Mouse (Mus musculus) urinary bladder, postnatal 36 days (tissue): Measurements from ENCODE around the gene Col11a2.

Experiments used
- DNase-seq, 2 experiments: peaks; one replicate each; pipeline ENCODE4 v3.0.0; 2022; ENCODE audit warnings: low spot score in 2 of 2, mixed read lengths in 1 of 2

Col11a2 gene

DNA sequence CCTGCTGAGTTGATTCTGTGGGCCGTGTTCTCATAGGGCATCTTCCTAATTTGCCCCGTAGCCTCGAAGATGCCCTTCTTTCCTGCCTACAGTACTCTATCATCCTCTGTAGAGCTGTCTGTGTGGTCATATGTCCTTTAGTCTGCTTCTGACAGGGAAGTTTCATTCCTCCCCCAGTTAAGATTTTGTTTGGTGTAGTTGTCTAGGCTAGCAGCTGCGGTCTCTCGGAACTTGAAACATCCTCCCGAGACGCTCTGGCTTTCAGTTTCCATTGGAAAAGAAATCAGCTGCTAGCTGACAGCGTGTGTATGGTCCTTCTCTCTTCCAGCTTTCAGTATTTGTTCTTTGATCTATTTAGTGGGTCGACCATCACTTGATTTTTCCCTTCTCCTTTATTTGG is 65.6 kb downstream of the Col11a2 start:
- DNase-seq = no peak

DNA sequence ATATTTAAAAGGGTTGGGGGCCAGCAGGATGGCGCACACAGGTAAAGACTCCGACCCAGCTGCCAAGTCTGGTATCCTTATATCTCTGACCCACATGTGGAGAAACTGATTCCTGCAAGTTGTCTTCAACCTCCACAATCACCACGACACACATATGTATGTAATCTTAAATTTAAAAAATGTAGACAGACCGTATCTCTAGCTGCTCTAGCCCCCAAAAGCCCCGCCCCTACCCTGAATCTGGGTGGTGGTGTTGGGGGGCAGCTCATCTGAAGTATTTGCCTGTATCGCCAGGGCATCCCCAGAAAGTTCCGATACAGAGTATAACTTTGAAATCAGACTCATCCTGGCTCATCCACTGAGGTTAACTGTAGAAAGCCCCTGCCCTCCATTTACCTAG is 67.3 kb downstream of the Col11a2 start:
- DNase-seq = no peak

DNA sequence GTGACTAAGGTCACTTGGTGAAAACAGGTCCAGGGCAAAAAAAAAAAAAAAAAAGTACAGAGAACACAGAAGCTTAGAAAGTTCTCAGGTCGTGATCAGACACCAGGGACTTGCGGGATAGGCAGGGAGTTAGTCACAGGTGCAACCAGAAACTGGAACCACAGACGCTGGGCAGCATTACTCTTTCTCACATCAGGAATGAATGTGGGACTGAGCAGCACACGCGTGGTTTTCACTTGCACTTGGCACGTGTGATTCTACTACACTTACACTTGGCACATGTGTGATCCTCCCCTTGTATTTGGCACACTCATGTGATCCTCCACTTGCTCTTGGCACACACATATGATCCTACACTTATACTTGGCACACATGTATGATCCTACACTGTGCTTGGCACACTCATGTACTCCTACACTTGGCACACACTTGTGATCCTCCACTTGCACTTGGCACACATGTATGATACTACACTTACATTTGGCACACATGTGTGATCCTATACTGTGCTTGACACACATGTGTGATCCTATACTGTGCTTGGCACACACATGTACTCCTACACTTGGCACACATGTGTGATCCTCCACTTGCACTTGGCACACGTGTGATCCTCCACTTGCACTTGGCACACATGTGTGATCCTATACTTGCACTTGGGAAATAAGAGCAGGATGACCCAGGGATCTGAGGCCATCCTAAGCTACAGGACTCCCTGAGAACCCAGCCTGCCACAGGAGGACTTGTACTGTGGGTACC is 68.1 kb downstream of the Col11a2 start:
- DNase-seq = no peak

DNA sequence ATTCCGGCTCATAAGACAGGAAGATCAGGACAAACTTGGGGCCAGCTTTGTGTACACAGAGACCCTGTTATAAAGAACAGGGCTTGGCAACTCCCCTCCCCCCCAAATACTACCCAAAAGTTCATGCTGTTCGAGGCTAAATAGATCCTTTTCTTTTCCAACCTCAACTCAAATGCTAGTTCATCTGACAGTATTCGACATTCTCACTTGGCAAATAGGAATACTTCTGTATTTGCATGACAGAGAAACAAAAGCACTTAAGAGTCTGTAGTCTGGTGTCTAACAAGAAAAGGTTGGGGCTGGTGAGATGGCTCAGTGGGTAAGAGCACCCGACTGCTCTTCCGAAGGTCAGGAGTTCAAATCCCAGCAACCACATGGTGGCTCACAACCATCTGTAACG is 69.2 kb downstream of the Col11a2 start:
- no peak for DNase-seq

DNA sequence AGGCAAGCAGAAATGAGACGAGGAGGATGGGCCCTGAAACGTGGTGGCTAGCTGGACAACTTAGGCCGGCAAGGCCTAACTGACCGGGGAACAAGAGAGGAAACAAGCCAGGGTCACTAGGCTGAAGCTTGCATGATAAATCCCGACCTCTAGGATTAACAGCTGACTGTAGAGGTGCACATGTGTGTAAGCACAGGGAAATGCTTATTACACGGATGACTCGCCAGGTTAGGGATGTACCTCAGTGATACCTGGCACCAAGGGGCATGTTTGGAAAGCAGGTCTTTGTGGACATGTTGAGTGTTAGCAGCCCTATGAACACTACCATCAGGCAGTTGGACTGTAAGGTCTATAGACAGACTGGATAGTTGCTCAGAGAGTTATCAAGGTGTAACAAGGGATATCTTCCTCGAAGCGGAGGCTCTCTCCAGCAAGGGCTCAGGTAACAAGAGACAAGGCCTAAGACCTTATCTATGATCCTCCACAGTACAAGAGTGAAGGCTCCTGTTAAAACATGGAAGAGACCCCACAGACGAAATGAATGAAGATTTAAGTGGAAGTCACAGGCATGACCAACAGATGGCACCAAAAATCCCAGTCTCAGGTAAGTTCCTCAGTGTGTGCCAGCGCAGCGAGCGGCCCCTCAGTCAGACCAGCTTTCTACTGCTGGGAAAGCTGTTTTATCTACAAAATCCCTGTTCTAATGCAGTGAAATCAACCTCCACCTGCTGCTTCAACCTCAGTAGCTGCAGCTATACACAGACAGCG is 70.0 kb downstream of the Col11a2 start:
- DNase-seq = no peak

DNA sequence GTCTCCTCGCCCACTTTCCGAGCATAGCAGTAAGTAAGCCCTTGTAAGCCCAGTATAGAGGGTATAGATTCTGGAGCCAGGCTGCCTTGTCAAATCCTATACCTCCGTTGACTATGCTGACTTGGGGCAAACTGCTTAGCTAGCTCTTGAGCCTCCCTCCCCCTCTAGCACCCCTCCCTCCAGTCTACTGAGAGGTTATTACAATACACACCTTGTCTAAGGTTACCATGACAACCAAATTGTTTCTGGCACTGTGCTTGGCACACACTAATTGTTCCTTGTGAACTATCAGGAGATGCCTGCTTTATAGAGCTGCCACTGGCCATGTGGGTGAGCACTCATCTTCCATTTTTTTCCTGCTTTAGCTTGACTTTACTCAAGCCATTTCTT is 70.6 kb downstream of the Col11a2 start:
- DNase-seq = no peak

DNA sequence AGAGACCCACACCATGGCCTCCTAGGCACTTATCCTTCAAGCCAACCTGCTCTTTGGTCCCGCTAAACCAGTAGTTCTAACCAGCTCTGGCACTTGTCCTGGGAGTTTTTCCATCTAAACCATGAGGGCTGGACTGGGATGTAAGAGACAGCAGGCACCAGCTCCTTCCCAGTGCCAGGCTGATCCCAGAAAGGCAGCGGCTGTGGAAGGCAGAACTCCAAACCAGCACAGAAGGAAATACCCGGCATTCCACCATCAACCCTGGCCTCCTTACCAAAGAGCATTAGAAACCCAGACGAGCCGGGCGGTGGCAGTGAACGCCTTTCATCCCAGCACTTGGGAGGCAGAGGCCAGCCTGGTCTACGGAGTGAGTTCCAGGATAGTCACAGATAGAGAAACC is 71.1 kb downstream of the Col11a2 start:
- DNase-seq = no peak

DNA sequence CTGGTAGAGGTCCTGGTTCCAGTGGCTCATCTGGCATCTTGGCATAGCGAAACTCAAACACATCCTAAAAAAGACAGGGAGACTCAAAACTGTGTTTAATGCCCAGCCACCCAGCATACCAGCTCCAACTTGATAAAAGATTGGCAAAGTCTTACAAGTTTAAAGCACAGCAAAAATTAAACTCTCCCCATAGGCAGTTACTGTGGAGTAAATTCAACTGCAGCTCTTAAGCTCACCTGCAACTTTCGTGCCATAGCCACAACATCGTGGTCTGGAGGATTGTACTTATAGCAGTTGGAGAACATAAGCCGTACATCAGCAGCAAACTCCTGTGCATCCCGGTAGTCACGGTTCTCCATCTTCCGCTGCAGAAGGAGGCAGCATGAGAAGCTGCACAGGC is 74.9 kb downstream of the Col11a2 start:
- no peak for DNase-seq
